Mouse (Mus musculus): ENCODE data around the gene Gm19935. TPM values are rescaled to one million over a fixed set of nuclear protein-coding genes. Genes with fewer than 3 reads are reported as not detected.

The Gm19935 gene
- not detected in 2 replicates for polyA plus RNA-seq (2015; fragmentation: Nextera tagmentation; extraction: Ambion mirVana)

DNA sequence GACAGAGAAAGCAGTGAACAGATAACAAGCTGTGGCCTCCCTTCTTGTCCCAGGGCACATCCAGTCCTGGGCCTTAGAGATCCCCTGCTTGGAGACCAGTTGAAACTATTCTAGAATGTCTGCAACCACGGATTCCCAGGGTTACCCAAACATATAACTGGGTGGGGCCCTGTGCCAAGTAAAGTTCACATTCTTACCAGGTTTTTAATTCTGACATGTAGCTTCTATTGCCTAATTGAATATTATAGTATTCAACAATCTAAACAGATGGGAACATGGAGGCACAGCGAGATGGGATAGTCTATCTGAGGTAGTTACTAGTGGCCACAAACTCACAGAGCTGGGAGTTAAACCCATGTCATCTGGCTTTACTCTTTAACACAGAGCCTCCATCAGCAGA is at the start of gene Gm19935:
Gene Gm19935 (minus strand): TSS at position 101 of the 400 bp plus-strand sequence.

DNA sequence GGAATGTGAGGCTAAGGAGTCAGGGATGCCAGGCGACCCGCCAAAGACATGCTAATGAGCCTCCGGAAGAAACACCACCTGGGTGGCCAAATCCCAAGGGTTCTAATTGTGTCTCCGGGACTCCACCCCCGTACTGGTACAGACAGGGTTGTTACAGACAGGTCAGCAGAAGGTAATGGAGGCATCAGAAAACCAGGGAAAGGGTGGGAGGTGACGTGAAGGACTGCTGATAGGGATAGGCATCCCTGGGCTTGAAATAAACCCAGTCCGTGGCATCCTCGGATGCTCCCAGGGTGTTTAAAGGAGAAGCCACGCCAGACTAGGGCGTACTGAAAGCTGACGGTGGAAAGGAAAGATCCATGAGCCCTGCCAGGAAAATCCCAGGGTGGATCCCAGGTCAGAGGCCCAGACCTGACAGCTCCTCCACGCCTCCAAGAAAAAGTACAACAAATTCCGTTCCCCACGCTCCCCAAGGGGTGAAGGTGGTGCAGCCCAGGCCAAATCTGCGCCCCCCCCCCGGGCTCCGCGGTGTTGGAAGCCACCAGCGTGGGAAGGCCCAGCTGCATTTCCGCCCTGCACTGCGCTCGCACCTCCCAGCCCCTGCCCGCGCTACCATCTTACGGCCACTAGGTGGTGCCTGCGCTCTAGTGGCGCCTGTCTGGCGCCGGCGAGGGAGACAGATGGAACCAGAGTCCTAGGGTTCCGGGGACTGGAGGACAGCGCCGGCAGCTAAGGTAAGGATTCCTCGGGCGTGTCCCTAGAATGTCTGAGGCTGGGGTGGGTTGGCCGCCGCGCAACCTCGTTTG is 11.2 kb upstream of the Gm19935 start, which contains the start of gene Chd9:
Gene Chd9 (plus strand): TSS at position 172 of the 806 bp plus-strand sequence.

Small RNAs within 50 kb of the gene (microRNA-seq; reads per million reads assigned to microRNA genes)
- 0 reads per million in 2 experiments for gene Gm44382

Other genes with a start within 250 kb of the Gm19935 start
- gene Chd9, start 11.0 kb upstream of the Gm19935 start, polyA plus RNA-seq (2015; fragmentation: Nextera tagmentation; extraction: Ambion mirVana) = 54.8 and 62.0 TPM in 2 replicates

All from skeletal muscle tissue, postnatal 0 days (tissue).